Mouse (Mus musculus) cortical plate, adult 2 months (tissue): ENCODE measurements around the gene Stpg4. TPM values are rescaled to one million over a fixed set of nuclear protein-coding genes. Genes with fewer than 3 reads are reported as not detected.

Source experiments
- H3K27ac ChIP-seq: fragments of 200-500 bp; 2 replicates; pipeline ENCODE4 v1.5.1; 2012; ENCODE audit warnings: low read length, control low read depth, inconsistent platforms; ENCODE audit not compliant: insufficient read depth
- H3K4me1 ChIP-seq: fragments of 200-500 bp; 2 replicates; pipeline ENCODE4 v1.6.1; 2011; ENCODE audit warnings: low read length; ENCODE audit not compliant: control insufficient read depth, insufficient read depth
- H3K4me3 ChIP-seq: fragments of 200-500 bp; 2 replicates; pipeline ENCODE4 v1.5.1; 2011; ENCODE audit warnings: mild to moderate bottlenecking, low read length, control low read depth; ENCODE audit not compliant: insufficient read depth
- CTCF ChIP-seq: fragments of 200-500 bp; IDR thresholded peaks from 2 replicates; pipeline ENCODE4 v1.5.1; 2011; ENCODE audit warnings: mild to moderate bottlenecking, control low read depth, low read length; ENCODE audit not compliant: insufficient read depth; ENCODE audit errors: extremely low read depth
- POLR2A ChIP-seq: fragments of 200-500 bp; IDR thresholded peaks from 2 replicates; pipeline ENCODE4 v1.6.1; 2011; ENCODE audit warnings: mild to moderate bottlenecking, low read length, control low read depth; ENCODE audit not compliant: insufficient read depth; ENCODE audit errors: extremely low read depth
- polyA plus RNA-seq: library from polyadenylated mRNA; depleted of rRNA; stranded (reverse); fragments of >200 nt; gene quantifications from 2 replicates; pipeline ENCODE4 v1.2.3, GENCODE M21; 2012; rRNA removed

The Stpg4 gene
- polyA plus RNA-seq, 1 experiment: not detected

DNA sequence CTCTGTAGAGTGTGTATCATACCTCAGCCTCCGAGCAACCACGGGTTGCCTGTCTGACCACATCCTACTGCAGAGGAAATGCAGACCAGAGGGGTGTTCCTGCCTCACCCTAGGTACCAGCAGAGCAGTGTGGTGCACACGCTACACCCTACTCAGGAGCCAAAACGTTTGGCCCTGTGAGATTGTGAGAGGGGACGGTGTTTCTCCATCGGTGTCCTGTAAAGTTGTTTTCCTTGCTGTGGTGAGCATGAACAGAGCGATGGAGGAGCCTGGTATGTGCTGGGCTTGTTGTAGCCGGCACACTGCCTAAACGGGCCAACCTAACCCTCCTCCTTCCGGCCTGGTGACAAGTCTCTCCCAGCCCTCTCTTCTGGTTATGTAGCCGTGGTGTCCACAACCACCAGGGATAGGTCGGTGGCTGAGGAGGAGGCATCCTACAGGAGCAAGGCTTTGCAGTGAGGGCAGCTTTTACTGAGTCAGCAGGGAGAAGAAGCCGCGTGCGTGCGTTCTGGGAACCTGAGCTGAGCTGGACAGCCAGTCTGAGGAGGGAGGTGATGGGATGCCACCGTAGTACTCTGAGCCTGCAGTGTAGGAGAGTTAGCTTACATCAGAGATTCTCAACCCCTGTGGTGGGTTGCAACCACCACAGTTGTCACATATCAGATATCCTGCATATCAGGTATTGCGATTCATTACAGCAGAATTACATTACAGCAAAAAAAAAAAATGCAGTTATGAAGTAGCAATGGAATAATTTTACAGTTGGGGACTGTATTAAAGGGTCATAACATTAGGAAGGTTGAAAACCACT, 82.9 kb downstream of the Stpg4 start:
- H3K4me1 ChIP-seq: peaks cover 2% of the 10 kb centered on the region
- TF ChIP-seq CTCF (no peak), POLR2A (no peak)
- H3K4me3 ChIP-seq: no peak overlapping the region
- no peak overlapping the region for H3K27ac ChIP-seq

DNA sequence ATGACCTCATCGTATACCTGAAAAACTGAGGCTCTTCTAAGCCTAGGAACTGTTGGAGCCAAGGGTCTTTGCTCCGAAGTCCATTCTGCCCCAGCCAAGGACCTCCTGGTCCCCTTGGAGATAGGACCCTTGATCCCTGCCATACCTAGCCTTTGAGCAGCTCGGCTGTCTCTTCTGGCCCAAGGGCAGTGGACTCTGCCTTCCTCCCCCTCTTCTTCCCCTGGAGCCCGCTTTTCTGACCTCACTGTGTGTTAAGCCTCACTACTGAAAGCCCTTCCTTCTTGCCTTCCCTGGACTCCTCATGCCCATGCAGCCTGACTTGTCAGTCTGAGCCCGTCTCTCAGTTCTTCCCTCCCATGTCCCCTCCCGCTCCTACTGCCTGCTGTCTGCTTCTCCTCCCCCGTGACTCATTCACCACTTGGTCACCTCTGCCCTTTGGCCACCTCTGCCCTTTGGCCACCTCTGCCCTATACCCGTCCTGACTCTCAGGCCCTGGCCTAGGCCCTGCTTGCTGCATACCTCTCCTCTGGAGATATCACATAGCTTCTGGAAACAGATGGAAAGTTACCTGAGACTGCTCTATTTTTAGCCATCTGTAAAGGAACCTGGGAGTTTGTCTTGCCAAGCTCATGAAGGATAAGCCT, 84.4 kb downstream of the Stpg4 start:
- Histone ChIP-seq H3K4me3 (no peak overlapping the region), H3K4me1 (peaks cover 2% of the 10 kb centered on the region), H3K27ac (no peak overlapping the region)
- no peak for TF ChIP-seq POLR2A
- no peak for TF ChIP-seq CTCF

Other genes with a start within 250 kb of the Stpg4 start
- 61.0 and 62.1 TPM in 2 replicates for gene Mcfd2, start 161.8 kb downstream of the Stpg4 start, polyA plus RNA-seq
- 11.3 and 12.2 TPM in 2 replicates for gene Ttc7, start 144.9 kb downstream of the Stpg4 start, polyA plus RNA-seq
- 2,529 and 2,563 TPM in 2 replicates for gene Calm2, start 19.2 kb upstream of the Stpg4 start, polyA plus RNA-seq
- gene Epcam, start 208.2 kb upstream of the Stpg4 start, polyA plus RNA-seq: 0.19 and 0.53 TPM in 2 replicates
- gene Msh2, start 244.6 kb upstream of the Stpg4 start, polyA plus RNA-seq: 18.2 and 20.1 TPM in 2 replicates